Mouse (Mus musculus) CH12.LX (cell line): ENCODE data around the gene Pmepa1. TPM values are rescaled to one million over a fixed set of nuclear protein-coding genes. Genes with fewer than 3 reads are reported as not detected.

Experiments
- DNase-seq: peaks from one replicate; pipeline ENCODE4 v3.0.0-alpha.2; 2013; ENCODE audit errors: extremely low read depth
- H3K27ac ChIP-seq: 2 replicates; pipeline ENCODE4 v1.5.1; 2012; ENCODE audit warnings: low read depth, mild to moderate bottlenecking, control low read depth, moderate library complexity; ENCODE audit not compliant: insufficient read depth
- H3K27me3 ChIP-seq: replicated peaks from 2 replicates; pipeline ENCODE3; 2012; ENCODE audit warnings: inconsistent platforms
- H3K36me3 ChIP-seq, 2 experiments: replicated peaks in 1 of 2; 2 replicates each; pipeline versions ENCODE3 to v1.6.1; 2012; ENCODE audit warnings: inconsistent platforms in 1 of 2, low read length in 1 of 2, mild to moderate bottlenecking in 1 of 2, mixed read lengths in 1 of 2, moderate library complexity in 1 of 2; ENCODE audit not compliant: control insufficient read depth in 1 of 2, insufficient read depth in 1 of 2
- H3K4me1 ChIP-seq, 2 experiments: 2 replicates each; pipeline ENCODE4 v1.6.1; 2012; ENCODE audit warnings: inconsistent platforms in 1 of 2, moderate library complexity in 1 of 2; ENCODE audit not compliant: insufficient read depth in 2 of 2, control insufficient read depth in 1 of 2
- H3K4me2 ChIP-seq: 2 replicates; pipeline ENCODE4 v1.6.1; 2012; ENCODE audit warnings: low read depth, mild to moderate bottlenecking, control low read depth; ENCODE audit not compliant: poor library complexity, insufficient read depth, severe bottlenecking
- H3K4me3 ChIP-seq, 3 experiments: fragments of 150-350 bp in 1 of 3; sonication (generic) in 1 of 3; replicated peaks in 1 of 3; 2 replicates each; pipeline versions ENCODE3 to v1.5.1; 2011 to 2012; ENCODE audit warnings: low read depth in 2 of 3, low read length in 2 of 3, mild to moderate bottlenecking in 2 of 3, moderate library complexity in 2 of 3, control low read depth in 1 of 3, improper control_type of control experiment in 1 of 3, inconsistent platforms in 1 of 3, mixed read lengths in 1 of 3; ENCODE audit not compliant: poor library complexity in 1 of 3
- H3K79me2 ChIP-seq: replicated peaks from 2 replicates; pipeline ENCODE4 v1.6.1; 2012; ENCODE audit warnings: mild to moderate bottlenecking, moderate library complexity; ENCODE audit not compliant: control insufficient read depth, poor library complexity, insufficient read depth, severe bottlenecking; ENCODE audit errors: extremely low read depth
- H3K9ac ChIP-seq: 2 replicates; pipeline ENCODE4 v1.6.1; 2012; ENCODE audit warnings: low read depth, mild to moderate bottlenecking, control low read depth, moderate library complexity; ENCODE audit not compliant: insufficient read depth
- H3K9me3 ChIP-seq: replicated peaks from 2 replicates; pipeline ENCODE3; 2012; ENCODE audit warnings: low read length, inconsistent platforms, mixed read lengths
- CHD2 ChIP-seq: IDR thresholded peaks from 2 replicates; pipeline ENCODE4 v1.6.1; 2011; ENCODE audit warnings: low read length, improper control_type of control experiment
- CTCF ChIP-seq, 2 experiments: IDR thresholded peaks in 1 of 2; conservative IDR thresholded peaks in 1 of 2; 2 replicates each; pipeline ENCODE4 v1.5.1; 2011 to 2012; ENCODE audit warnings: low read depth in 2 of 2, low read length in 2 of 2, improper control_type of control experiment in 1 of 2, inconsistent platforms in 1 of 2, mild to moderate bottlenecking in 1 of 2, moderate library complexity in 1 of 2
- E2F4 ChIP-seq: IDR thresholded peaks from 2 replicates; pipeline ENCODE4 v1.6.1; 2011; ENCODE audit warnings: low read depth, low read length, improper control_type of control experiment; ENCODE audit not compliant: insufficient replicate concordance
- ELF1 ChIP-seq: IDR thresholded peaks from 2 replicates; pipeline ENCODE4 v1.6.1; 2014; ENCODE audit warnings: low read depth, mild to moderate bottlenecking, inconsistent platforms, low read length, improper control_type of control experiment
- ETS1 ChIP-seq: conservative IDR thresholded peaks from 2 replicates; pipeline ENCODE4 v1.6.1; 2012; ENCODE audit warnings: low read depth, mild to moderate bottlenecking, inconsistent platforms, low read length, improper control_type of control experiment, moderate library complexity
- HCFC1 ChIP-seq: IDR thresholded peaks from 2 replicates; pipeline ENCODE4 v1.6.1; 2012; ENCODE audit warnings: low read depth, mild to moderate bottlenecking, inconsistent platforms, low read length, improper control_type of control experiment
- IRF4 ChIP-seq: IDR thresholded peaks from 2 replicates; pipeline ENCODE4 v1.6.1; 2014; ENCODE audit warnings: low read depth, mild to moderate bottlenecking, inconsistent platforms, low read length, improper control_type of control experiment
- JUND ChIP-seq: conservative IDR thresholded peaks from 2 replicates; pipeline ENCODE4 v1.6.1; 2011; ENCODE audit warnings: low read depth, low read length, improper control_type of control experiment
- MAX ChIP-seq: IDR thresholded peaks from 2 replicates; pipeline ENCODE4 v1.6.1; 2011; ENCODE audit warnings: low read length, improper control_type of control experiment
- MYC ChIP-seq: IDR thresholded peaks from 2 replicates; pipeline ENCODE4 v1.6.1; 2011; ENCODE audit warnings: low read depth, mild to moderate bottlenecking, improper control_type of control experiment, low read length
- NRF1 ChIP-seq: IDR thresholded peaks from 2 replicates; pipeline ENCODE4 v1.6.1; 2014; ENCODE audit warnings: low read depth, mild to moderate bottlenecking, inconsistent platforms, low read length, improper control_type of control experiment, moderate library complexity
- PAX5 ChIP-seq: IDR thresholded peaks from 2 replicates; pipeline ENCODE4 v1.6.1; 2012; ENCODE audit warnings: low read length, inconsistent platforms, mixed read lengths
- POLR2A ChIP-seq: IDR thresholded peaks from 2 replicates; pipeline ENCODE4 v1.6.1; 2011; ENCODE audit warnings: low read depth, mild to moderate bottlenecking, improper control_type of control experiment, low read length
- RAD21 ChIP-seq: IDR thresholded peaks from 2 replicates; pipeline ENCODE4 v1.6.1; 2011; ENCODE audit warnings: low read depth, mild to moderate bottlenecking, low read length, improper control_type of control experiment, moderate library complexity
- RCOR1 ChIP-seq: conservative IDR thresholded peaks from 2 replicates; pipeline ENCODE4 v1.6.1; 2012; ENCODE audit warnings: low read depth, mild to moderate bottlenecking, inconsistent platforms, low read length, improper control_type of control experiment
- SMC3 ChIP-seq: IDR thresholded peaks from 2 replicates; pipeline ENCODE4 v1.6.1; 2011; ENCODE audit warnings: low read depth, low read length, improper control_type of control experiment
- TCF12 ChIP-seq: IDR thresholded peaks from 2 replicates; pipeline ENCODE4 v1.6.1; 2014; ENCODE audit warnings: low read depth, mild to moderate bottlenecking, inconsistent platforms, low read length, improper control_type of control experiment
- USF1 ChIP-seq: IDR thresholded peaks from 2 replicates; pipeline ENCODE4 v1.6.1; 2014; ENCODE audit warnings: low read depth, mild to moderate bottlenecking, inconsistent platforms, low read length, improper control_type of control experiment
- USF2 ChIP-seq: conservative IDR thresholded peaks from 2 replicates; pipeline ENCODE4 v1.6.1; 2011; ENCODE audit warnings: low read depth, low read length, improper control_type of control experiment
- ZC3H11A ChIP-seq: IDR thresholded peaks from 2 replicates; pipeline ENCODE4 v1.6.1; 2012; ENCODE audit warnings: low read depth, mild to moderate bottlenecking, inconsistent platforms, low read length, improper control_type of control experiment
- ZNF384 ChIP-seq: IDR thresholded peaks from 2 replicates; pipeline ENCODE4 v1.6.1; 2012; ENCODE audit warnings: low read depth, low read length, improper control_type of control experiment, inconsistent platforms
- dilution Hi-C: fragments of 300-500 bp; cut with MboI; formaldehyde crosslinking; loops from 2 replicates; pipeline ENCODE4 v1.14.3; 2020; ENCODE audit warnings: low sequenced_read_pairs; ENCODE audit not compliant: extremely low pct_unique_long_range_greater_than_20kb, extremely low pct_ligation_motif_present
- in situ Hi-C: fragments of 300-500 bp; cut with MboI; formaldehyde crosslinking; loops from 3 replicates; pipeline ENCODE4 v1.14.3; 2019; ENCODE audit warnings: low sequenced_read_pairs, low pct_ligation_motif_present, low pct_unique_long_range_greater_than_20kb, mixed read lengths
- polyA plus RNA-seq: library from polyadenylated mRNA; unstranded; fragments of >175 nt; gene quantifications from 2 replicates; pipeline ENCODE4 v1.2.1, GENCODE M21; 2012; ENCODE audit warnings: low read depth; ENCODE audit not compliant: insufficient read length
- total RNA-seq, 2 experiments: library from RNA; depleted of rRNA; stranded (reverse); fragments of 300-350 nt in 1 of 2; fragments of >200 nt in 1 of 2; gene quantifications; 2 replicates each; pipeline ENCODE4 v1.2.3; 2012 to 2014

Gene Pmepa1
- total and polyA plus RNA-seq, 3 experiments = 1.6 to 11.8 (median 9.9) TPM

- TF ChIP-seq ZC3H11A (no peak), TCF12 (peak; percentile 63), NRF1 (no peak)
These were observed 12.6 kb downstream of the Pmepa1 start (continued) for GRCm38 (mm10) chr2:173263636-173264330.

- no peak overlapping the region for H3K27ac ChIP-seq
- no peak for TF ChIP-seq RAD21
- TF ChIP-seq USF2 = no peak
- no peak for TF ChIP-seq RCOR1
- TF ChIP-seq HCFC1 = no peak
- no peak for TF ChIP-seq ZC3H11A
- TF ChIP-seq POLR2A = no peak
- TF ChIP-seq CTCF (conservative IDR thresholded peaks at IDR 0.05 in 1 of 2, IDR thresholded peaks at IDR 0.05 in 1 of 2; ENCODE audit: low read depth in 2 of 2, low read length in 2 of 2) = no peak
- TF ChIP-seq IRF4 = no peak
- TF ChIP-seq ELF1 = no peak
- TF ChIP-seq TCF12 = no peak
- TF ChIP-seq MYC = no peak
- no peak for TF ChIP-seq E2F4
- TF ChIP-seq JUND = no peak
- no peak for TF ChIP-seq PAX5
- TF ChIP-seq CHD2 = no peak
- TF ChIP-seq SMC3 = no peak
- no peak for TF ChIP-seq USF1
- TF ChIP-seq MAX = no peak
- TF ChIP-seq ZNF384 = no peak
- TF ChIP-seq ETS1 = no peak
- TF ChIP-seq, all 38 proteins: peak for 0
- H3K79me2 ChIP-seq = peaks cover 52% of the 10 kb centered on the region
- no peak overlapping the region for H3K4me3 ChIP-seq
- H3K4me2 ChIP-seq = no peak overlapping the region
- H3K36me3 ChIP-seq = peaks cover 0 to 11% of the 10 kb centered on the region in 2 experiments
- in situ Hi-C loops (no loop called here), dilution Hi-C loops (no loop called here)
- H3K4me1 ChIP-seq = peaks cover 50 to 90% of the 10 kb centered on the region in 2 experiments
- DNase-seq = no peak
- no peaks in the 10 kb centered on the region for H3K9me3 ChIP-seq
- no peaks in the 10 kb centered on the region for H3K27me3 ChIP-seq
- H3K9ac ChIP-seq = no peak overlapping the region
These were observed 14.8 kb downstream of the Pmepa1 start for GRCm38 (mm10) chr2:173261497-173261896.
